Mouse (Mus musculus) limb, embryonic 12.5 days (tissue): ENCODE results near the gene Hpca. TPM values are rescaled to one million over a fixed set of nuclear protein-coding genes. Genes with fewer than 3 reads are reported as not detected.

Experiments used
- ATAC-seq: fragments of 200-750 bp; cut with Nextera tagmentation; 2 replicates; pipeline ENCODE4 v1.8.0; 2017; ENCODE audit warnings: low read depth, moderate TSS enrichment; ENCODE audit not compliant: insufficient number of reproducible peaks, insufficient read depth, low FRiP score, low TSS enrichment
- H3K27ac ChIP-seq: fragments of 300-500 bp; sonication (generic); 2 replicates; pipeline ENCODE4 v1.5.1; 2016; ENCODE audit warnings: mild to moderate bottlenecking, moderate library complexity
- H3K27me3 ChIP-seq: fragments of 300-500 bp; sonication (generic); 2 replicates; pipeline ENCODE4 v1.6.1; 2016; ENCODE audit warnings: mild to moderate bottlenecking, moderate library complexity
- H3K36me3 ChIP-seq: fragments of 300-500 bp; sonication (generic); 2 replicates; pipeline ENCODE4 v1.6.1; 2016; ENCODE audit warnings: mild to moderate bottlenecking, moderate library complexity
- H3K4me1 ChIP-seq: fragments of 300-500 bp; sonication (generic); replicated peaks from 2 replicates; pipeline ENCODE4 v1.6.1; 2016
- H3K4me2 ChIP-seq: fragments of 300-500 bp; sonication (generic); 2 replicates; pipeline ENCODE4 v1.6.1; 2016; ENCODE audit warnings: mild to moderate bottlenecking, moderate library complexity
- H3K4me3 ChIP-seq: fragments of 300-500 bp; sonication (generic); replicated peaks from 2 replicates; pipeline ENCODE4 v1.5.1; 2016; ENCODE audit warnings: mild to moderate bottlenecking
- H3K9ac ChIP-seq: fragments of 300-500 bp; sonication (generic); replicated peaks from 2 replicates; pipeline ENCODE4 v1.6.1; 2016; ENCODE audit warnings: mild to moderate bottlenecking, moderate library complexity
- H3K9me3 ChIP-seq: fragments of 300-500 bp; sonication (generic); 2 replicates; pipeline ENCODE4 v1.6.1; 2016; ENCODE audit warnings: mild to moderate bottlenecking, moderate library complexity
- WGBS: fragments of 180-500 bp; shearing (Covaris S2); methylation state at CpG from one replicate; pipeline ENCODE4 v1.1.7; 2016; 5-methylcytosine and 5-hydroxymethylcytosine counted together
- polyA plus RNA-seq: library from polyadenylated mRNA; unstranded; fragments of >200 nt; fragmentation: Nextera tagmentation; extraction: Ambion mirVana; gene quantifications from 2 replicates; pipeline ENCODE4 v1.2.1, GENCODE M21; 2016

The Hpca gene
- polyA plus RNA-seq, 1 experiment from 2014 or later, result 0.55 TPM

DNA sequence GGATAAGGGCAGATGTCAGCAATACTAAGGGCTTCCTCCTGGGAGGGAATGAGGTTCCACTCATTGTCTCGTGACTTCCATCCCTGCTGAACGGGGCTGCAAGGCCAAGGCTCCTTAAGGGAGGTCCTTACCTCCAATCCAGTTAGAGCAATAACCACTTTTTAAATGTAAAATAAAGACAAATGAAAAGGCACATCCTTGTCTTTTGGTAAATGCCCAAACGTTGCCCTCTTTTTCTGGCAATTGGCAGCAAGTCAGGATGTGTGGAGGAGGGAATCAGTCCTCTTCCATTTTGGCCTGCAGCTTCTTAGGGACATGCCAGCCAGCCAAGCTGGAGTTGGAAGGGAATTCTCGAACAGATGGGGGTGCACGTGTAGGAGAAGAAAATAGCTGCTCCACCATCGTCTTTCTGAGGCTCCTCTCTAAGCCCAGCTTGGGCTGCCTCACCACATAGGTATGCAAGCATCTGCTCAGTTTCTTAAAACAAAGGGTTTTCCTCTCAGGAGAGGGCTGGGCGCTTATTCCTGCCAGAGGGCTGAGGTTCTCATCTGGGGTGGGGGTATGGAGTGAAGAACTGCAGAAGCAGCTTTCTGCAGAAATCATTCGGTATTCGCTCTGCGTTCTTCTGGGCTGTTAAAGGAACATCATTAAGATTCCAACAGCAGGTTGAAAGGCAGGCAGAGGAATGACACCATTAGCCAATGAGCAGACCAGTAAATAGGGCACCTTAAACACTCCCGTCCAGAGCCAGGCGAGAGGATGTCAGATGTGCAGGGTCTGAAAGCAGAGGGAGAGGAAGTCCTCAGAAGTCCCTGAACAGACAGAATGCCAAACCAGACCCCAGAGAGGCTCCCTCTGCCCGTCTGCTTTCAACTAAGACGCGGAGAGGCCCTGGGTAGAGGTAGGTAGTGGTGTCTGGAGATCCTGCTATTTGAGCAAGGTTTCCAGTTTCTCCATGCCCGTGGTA, 22.8 kb upstream of the Hpca start:
- peak overlapping the region; percentile 47 for H3K27ac ChIP-seq
- H3K9me3 ChIP-seq, result no peaks in the 10 kb centered on the region
- no peak overlapping the region for H3K4me3 ChIP-seq
- H3K9ac ChIP-seq, result no peak overlapping the region
- no peak for ATAC-seq
- peaks cover 5% of the 10 kb centered on the region; the same call in 1 of the 2 replicates for H3K4me1 ChIP-seq
- 47% methylated on average over 16 of the region's 16 CpGs for WGBS
- H3K36me3 ChIP-seq, result peaks cover 45% of the 10 kb centered on the region
- no peaks in the 10 kb centered on the region for H3K27me3 ChIP-seq
- H3K4me2 ChIP-seq, result no peak overlapping the region

GRCm38 (mm10) chr4:129143509-129143908, 21.7 kb upstream of the Hpca start:
- H3K27me3 ChIP-seq, result peaks cover 7% of the 10 kb centered on the region; the same call in 1 of the 2 replicates
- H3K4me1 ChIP-seq, result peaks cover 5% of the 10 kb centered on the region; the same call in 1 of the 2 replicates
- WGBS, result 85% methylated on average over 5 of the region's 5 CpGs

GRCm38 (mm10) chr4:129142439-129143045, 20.7 kb upstream of the Hpca start:
- H3K36me3 ChIP-seq, result peaks cover 27% of the 10 kb centered on the region; the same call in 1 of the 2 replicates
- no peak overlapping the region for H3K4me2 ChIP-seq
- no peak overlapping the region for H3K27ac ChIP-seq
- no peak for ATAC-seq
- 91% methylated on average over 11 of the region's 11 CpGs for WGBS
- H3K27me3 ChIP-seq, result peaks cover 17% of the 10 kb centered on the region
- H3K4me3 ChIP-seq, result no peak overlapping the region
- H3K9ac ChIP-seq, result no peak overlapping the region
- no peaks in the 10 kb centered on the region for H3K9me3 ChIP-seq
- H3K4me1 ChIP-seq, result peaks cover 8% of the 10 kb centered on the region

More at GRCm38 (mm10) chr4:129143509-129143908, 21.7 kb upstream of the Hpca start:
- ATAC-seq, result no peak
- no peaks in the 10 kb centered on the region for H3K9me3 ChIP-seq
- H3K36me3 ChIP-seq, result peaks cover 36% of the 10 kb centered on the region; the same call in 1 of the 2 replicates
- H3K4me2 ChIP-seq, result no peak overlapping the region
- H3K4me3 ChIP-seq, result no peak overlapping the region
- H3K9ac ChIP-seq, result no peak overlapping the region
- H3K27ac ChIP-seq, result peak overlapping the region; percentile 14

DNA sequence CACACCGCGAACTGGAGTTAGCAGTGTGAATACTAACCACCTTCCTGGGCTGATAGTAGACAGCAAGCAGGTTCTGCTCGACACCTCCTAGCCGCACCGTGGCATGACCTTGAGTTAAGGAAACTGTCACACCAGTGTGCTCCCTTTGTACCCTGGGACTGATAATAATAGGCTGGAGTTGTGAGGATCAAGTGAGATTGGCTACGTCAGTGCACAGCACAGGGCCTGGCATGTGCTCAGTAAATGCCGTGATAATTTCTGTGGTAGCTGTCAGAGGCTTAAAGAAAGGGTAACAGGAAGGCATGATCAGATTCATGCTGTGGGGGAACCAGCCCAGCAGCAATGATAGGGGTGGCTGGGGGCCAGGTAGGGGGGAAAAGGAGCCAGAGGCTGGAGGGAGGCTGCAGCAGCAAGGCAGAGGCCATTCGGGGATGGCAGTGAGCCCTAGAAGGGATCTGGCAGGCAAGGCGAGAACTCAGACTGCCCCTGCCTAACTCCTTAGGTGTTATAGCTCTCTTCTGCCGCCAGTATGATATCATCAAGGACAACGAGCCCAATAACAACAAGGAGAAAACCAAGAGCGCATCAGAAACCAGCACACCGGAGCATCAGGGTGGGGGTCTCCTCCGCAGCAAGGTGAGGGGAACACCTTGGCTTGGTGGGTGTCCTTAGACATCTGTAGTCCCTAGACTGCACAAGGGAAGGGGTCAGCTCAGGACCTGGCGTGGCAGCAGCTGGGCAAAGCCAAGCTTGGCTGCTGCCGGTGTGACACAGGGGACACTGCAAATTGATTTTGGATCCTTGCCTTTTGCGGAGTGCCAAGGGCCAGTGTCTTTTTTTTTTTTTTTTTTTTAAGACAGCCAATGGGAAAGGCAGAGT, 20.0 kb upstream of the Hpca start:
- peaks cover 26% of the 10 kb centered on the region; the same call in 1 of the 2 replicates for H3K36me3 ChIP-seq
- WGBS, result 79% methylated on average over 17 of the region's 17 CpGs
- H3K4me3 ChIP-seq, result no peak overlapping the region
- no peaks in the 10 kb centered on the region for H3K9me3 ChIP-seq
- no peak for ATAC-seq
- no peak overlapping the region for H3K9ac ChIP-seq
- H3K27ac ChIP-seq, result no peak overlapping the region
- peaks cover 24% of the 10 kb centered on the region for H3K27me3 ChIP-seq
- peaks cover 15% of the 10 kb centered on the region for H3K4me1 ChIP-seq
- H3K4me2 ChIP-seq, result no peak overlapping the region

- WGBS, result 85% methylated on average over 4 of the region's 4 CpGs
- H3K36me3 ChIP-seq, result peaks cover 22% of the 10 kb centered on the region; the same call in 1 of the 2 replicates
- peaks cover 33% of the 10 kb centered on the region for H3K27me3 ChIP-seq
- no peak overlapping the region for H3K9ac ChIP-seq
- no peak overlapping the region for H3K4me2 ChIP-seq
- no peak for ATAC-seq
- peaks cover 20% of the 10 kb centered on the region for H3K4me1 ChIP-seq
- H3K4me3 ChIP-seq, result no peak overlapping the region
- H3K9me3 ChIP-seq, result no peaks in the 10 kb centered on the region
- H3K27ac ChIP-seq, result no peak overlapping the region
These were observed 19.0 kb upstream of the Hpca start for GRCm38 (mm10) chr4:129140808-129141207.

- ATAC-seq, result no peak
- H3K9ac ChIP-seq, result no peak overlapping the region
- 81% methylated on average over 5 of the region's 5 CpGs for WGBS
- H3K4me3 ChIP-seq, result no peak overlapping the region
- no peak overlapping the region for H3K4me2 ChIP-seq
- peaks cover 43% of the 10 kb centered on the region for H3K27me3 ChIP-seq
- no peaks in the 10 kb centered on the region for H3K9me3 ChIP-seq
- peaks cover 22% of the 10 kb centered on the region; the same call in 1 of the 2 replicates for H3K36me3 ChIP-seq
- peaks cover 20% of the 10 kb centered on the region for H3K4me1 ChIP-seq
- H3K27ac ChIP-seq, result no peak overlapping the region
These were observed 17.8 kb upstream of the Hpca start for GRCm38 (mm10) chr4:129139642-129140041.

- WGBS, result 43% methylated on average over 14 of the region's 14 CpGs
- no peak for ATAC-seq
- Histone ChIP-seq H3K36me3 (peaks cover 10% of the 10 kb centered on the region; the same call in 1 of the 2 replicates), H3K4me3 (peak overlapping the region; percentile 63), H3K27me3 (peaks cover 43% of the 10 kb centered on the region), H3K9me3 (no peaks in the 10 kb centered on the region), H3K27ac (0 out of 2 replicates have a peak overlapping the region, but pooled peaks have one; percentile 17), H3K9ac (peak overlapping the region; percentile 81; the same call in 1 of the 2 replicates), H3K4me1 (peaks cover 23% of the 10 kb centered on the region), H3K4me2 (peak overlapping the region; percentile 88)
These were observed 15.8 kb upstream of the Hpca start for GRCm38 (mm10) chr4:129137392-129138321.

DNA sequence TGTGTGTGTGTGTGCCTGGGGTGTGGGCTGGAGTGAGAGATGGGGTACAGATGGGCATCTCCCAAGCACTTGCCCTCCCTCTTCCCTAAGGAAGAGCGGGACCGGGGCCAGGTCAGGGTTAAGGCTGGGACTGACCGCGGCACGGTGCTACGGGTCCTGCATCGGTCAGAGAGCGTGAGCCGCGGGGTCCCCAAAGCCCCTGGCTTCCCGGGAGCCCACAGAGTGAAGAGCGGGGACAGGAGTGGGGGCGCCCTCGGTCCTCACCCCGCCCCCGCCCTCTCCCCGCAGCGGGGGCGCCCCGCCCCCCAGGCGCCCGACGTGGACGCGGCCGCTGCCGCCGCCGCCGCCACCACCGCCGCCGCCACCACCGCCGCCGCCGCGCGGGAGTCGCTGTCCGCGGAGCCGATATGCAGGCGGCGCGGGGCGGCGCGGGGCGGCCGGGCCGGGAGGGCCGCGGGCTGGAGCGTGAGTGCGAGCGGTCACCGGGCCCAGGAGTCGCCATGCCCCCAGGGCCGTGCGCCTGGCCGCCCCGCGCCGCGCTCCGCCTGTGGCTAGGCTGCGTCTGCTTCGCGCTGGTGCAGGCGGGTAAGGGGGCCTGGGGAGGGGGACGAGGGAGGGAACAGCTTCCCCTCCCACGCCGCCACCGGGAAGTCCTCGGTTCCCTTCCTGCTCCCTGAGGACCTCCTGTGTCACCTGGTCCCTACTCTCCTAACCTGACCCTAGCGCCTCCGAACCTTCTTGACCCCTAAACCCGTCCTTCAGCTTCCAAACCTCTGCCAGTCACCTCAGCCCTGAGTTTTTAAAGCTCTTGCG, 14.9 kb upstream of the Hpca start, which contains the start of gene Fndc5:
Gene Fndc5 (plus strand): TSS at position 421 of the 813 bp plus-strand sequence.
- Histone ChIP-seq H3K9me3 (no peaks in the 10 kb centered on the region), H3K27me3 (peaks cover 43% of the 10 kb centered on the region), H3K9ac (peak within 1 kb of the TSS; percentile 81), H3K36me3 (peaks cover 7% of the 10 kb centered on the region; the same call in 1 of the 2 replicates), H3K4me3 (peak within 1 kb of the TSS; percentile 63), H3K4me1 (peaks cover 23% of the 10 kb centered on the region), H3K27ac (0 out of 2 replicates have a peak within 1 kb of the TSS, but pooled peaks have one; percentile 17), H3K4me2 (peak within 1 kb of the TSS; percentile 88)
- no peak for ATAC-seq
- WGBS, result under 1% methylated on average over 48 of the region's 80 CpGs

- no peak overlapping the region for H3K27ac ChIP-seq
- 38% methylated on average over 9 of the region's 9 CpGs for WGBS
- H3K9me3 ChIP-seq, result no peaks in the 10 kb centered on the region
- H3K9ac ChIP-seq, result peak overlapping the region; percentile 81
- H3K36me3 ChIP-seq, result peaks cover 7% of the 10 kb centered on the region; the same call in 1 of the 2 replicates
- H3K4me3 ChIP-seq, result peak overlapping the region; percentile 63
- ATAC-seq, result no peak
- peak overlapping the region; percentile 88 for H3K4me2 ChIP-seq
- peaks cover 43% of the 10 kb centered on the region for H3K27me3 ChIP-seq
- peaks cover 26% of the 10 kb centered on the region for H3K4me1 ChIP-seq
These were observed 14.3 kb upstream of the Hpca start for GRCm38 (mm10) chr4:129136189-129136578.
